Mouse (Mus musculus): ENCODE measurements around the gene Sema6d.

DNA sequence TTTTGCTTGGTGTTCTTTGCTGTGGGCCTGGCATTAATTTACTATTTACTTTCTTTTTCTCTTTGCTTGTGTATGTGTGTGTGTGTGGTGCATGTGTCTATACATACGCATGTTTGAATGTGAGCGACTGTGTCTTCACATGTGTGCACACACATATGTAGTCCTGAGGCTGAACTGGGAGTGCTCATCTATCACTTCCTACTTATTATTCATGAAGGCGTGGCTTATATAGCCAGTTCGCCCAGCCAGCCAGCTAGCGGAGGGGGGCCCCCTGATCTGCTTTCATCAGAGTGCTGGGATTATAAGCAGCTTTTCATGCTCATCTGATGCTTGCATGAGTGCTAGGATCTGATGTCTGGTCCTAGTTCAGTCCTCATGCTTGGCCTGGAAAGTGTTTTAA is 537.9 kb downstream of the Sema6d start:
- TF ChIP-seq CTCF (IDR thresholded peaks at IDR 0.05; ENCODE audit: low read depth, low read length) (no peak), TAL1 (conservative IDR thresholded peaks at IDR 0.05; ENCODE audit: low read depth, low read length) (no peak), GATA1 (IDR thresholded peaks at IDR 0.05; ENCODE audit: borderline replicate concordance, low read length) (no peak)
